Mouse (Mus musculus) spleen, adult 2 months (tissue): Measurements from ENCODE around the gene Fgfr2.

ENCODE experiments used
- CTCF ChIP-seq: fragments of 200-500 bp; IDR thresholded peaks from 2 replicates; pipeline ENCODE4 v1.5.1; 2011; ENCODE audit warnings: mild to moderate bottlenecking, inconsistent platforms; ENCODE audit not compliant: insufficient read depth, insufficient read length, insufficient replicate concordance; ENCODE audit errors: extremely low read depth
- POLR2A ChIP-seq: fragments of 200-500 bp; IDR thresholded peaks from 2 replicates; pipeline ENCODE4 v1.6.1; 2011; ENCODE audit warnings: low read depth, low read length, inconsistent platforms

DNA sequence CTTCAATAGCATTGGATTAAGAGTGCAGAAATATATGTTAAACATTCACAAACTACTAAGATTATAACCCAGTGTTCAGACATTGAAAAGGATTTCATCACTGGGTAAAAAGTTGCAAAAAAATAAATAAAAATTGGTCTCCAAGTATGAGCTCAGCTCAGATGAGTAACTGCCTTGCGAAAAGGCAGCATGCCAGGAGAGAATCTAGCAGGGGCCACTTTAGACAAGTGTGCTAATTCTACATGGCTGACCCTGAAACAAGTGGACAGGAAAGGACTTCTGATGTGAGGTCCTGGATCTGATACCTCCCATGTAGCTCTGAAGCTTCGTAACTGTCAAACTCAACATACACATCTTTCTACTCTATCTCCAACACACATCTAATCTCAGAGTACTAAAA lies 2691.0 kb downstream of the Fgfr2 start:
- TF ChIP-seq CTCF (no peak), POLR2A (no peak)
